Mouse (Mus musculus): ENCODE measurements around the gene Gli3. TPM values are rescaled to one million over a fixed set of nuclear protein-coding genes. Genes with fewer than 3 reads are reported as not detected.

The Gli3 gene
- polyA plus RNA-seq (2014; fragmentation: Illumina TruSeq; extraction: RNeasy Lipid Tissue Mini Kit (QIAGEN cat#74804); ENCODE audit: low read depth, low replicate concordance) = 2.0 TPM

DNA sequence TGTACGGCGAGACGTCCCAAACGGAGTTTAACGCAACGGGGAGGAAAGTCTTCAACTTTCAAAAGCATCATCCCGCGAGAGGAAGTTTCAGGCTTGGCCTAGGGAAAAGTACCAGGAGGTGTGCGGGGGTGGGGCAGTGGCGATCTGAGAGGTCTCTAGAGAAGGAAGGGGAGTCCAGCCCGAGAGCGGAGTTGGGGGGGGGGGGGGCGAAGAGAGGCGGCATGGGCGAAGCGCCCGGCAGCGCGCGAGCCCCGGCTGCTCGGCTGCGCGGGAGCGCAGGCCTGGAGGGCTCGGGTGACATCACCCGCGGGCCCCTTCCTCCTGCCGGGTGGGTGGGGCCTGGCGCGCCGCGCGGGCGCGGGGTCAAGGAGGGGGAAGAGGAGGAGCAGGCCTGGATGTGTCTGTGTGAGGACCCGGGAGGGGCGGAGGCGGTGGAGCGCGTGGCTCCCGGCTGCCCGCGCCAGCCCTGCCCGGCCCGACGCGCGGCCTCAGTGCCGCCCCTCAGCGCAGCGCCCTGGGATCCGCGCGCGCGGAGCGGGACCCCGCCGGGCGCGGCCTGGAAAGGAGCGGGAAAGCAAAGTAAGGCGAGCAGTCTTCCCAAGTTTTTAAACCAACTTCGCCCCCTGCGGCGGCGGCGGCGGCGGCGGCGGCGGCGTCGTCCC is at the start of gene Gli3:
Gli3 (plus strand) TSS at position 406 of the 662 bp plus-strand sequence.

